Mouse (Mus musculus) lung, adult 2 months (tissue): ENCODE measurements around the gene Gnpnat1.

Source experiments
- CTCF ChIP-seq: fragments of 200-500 bp; IDR thresholded peaks from 2 replicates; pipeline ENCODE4 v1.5.1; 2011; ENCODE audit warnings: mild to moderate bottlenecking, low read length, control low read depth; ENCODE audit not compliant: insufficient read depth
- POLR2A ChIP-seq: fragments of 200-500 bp; IDR thresholded peaks from 2 replicates; pipeline ENCODE4 v1.6.1; 2011; ENCODE audit warnings: low read depth, mild to moderate bottlenecking, control low read depth, low read length, borderline replicate concordance; ENCODE audit errors: extremely low read depth

DNA sequence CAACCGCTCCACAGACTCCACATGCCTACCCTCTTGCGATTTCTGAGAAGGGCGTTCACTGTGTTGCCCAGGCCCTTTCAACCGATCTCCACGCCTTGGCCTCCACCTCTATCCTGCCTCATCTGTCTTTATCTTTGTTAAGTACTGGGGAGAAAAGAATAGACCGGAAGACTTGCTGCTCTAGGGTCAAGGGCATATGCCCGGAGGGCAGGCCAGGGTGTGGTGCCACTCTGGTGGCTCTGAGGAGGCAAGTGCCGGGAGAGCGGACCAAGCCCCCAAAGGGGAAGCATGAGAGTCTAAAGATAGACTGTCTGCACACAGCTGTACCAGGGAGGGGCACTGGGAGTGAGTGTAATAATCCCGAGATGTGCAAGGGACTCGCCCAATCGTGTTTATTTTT lies 40.7 kb upstream of the Gnpnat1 start:
- no peak for TF ChIP-seq CTCF
- TF ChIP-seq POLR2A, result no peak
